Mouse (Mus musculus) liver, adult 2 months (tissue): Measurements from ENCODE around the gene Grik2.

ENCODE experiments used
- CTCF ChIP-seq: fragments of 200-500 bp; IDR thresholded peaks from 2 replicates; pipeline ENCODE4 v1.5.1; 2011; ENCODE audit warnings: low read depth, low read length, control low read depth
- POLR2A ChIP-seq: fragments of 200-500 bp; IDR thresholded peaks from 2 replicates; pipeline ENCODE4 v1.6.1; 2011; ENCODE audit warnings: low read length, control low read depth; ENCODE audit not compliant: insufficient read depth; ENCODE audit errors: extremely low read depth

GRCm38 (mm10) chr10:49559872-49560407 lies 228.6 kb downstream of the Grik2 start:
- no peak for TF ChIP-seq CTCF
- no peak for TF ChIP-seq POLR2A
